ENCODE assay signal across 7 mouse cellular contexts in the genomic region with DNA sequence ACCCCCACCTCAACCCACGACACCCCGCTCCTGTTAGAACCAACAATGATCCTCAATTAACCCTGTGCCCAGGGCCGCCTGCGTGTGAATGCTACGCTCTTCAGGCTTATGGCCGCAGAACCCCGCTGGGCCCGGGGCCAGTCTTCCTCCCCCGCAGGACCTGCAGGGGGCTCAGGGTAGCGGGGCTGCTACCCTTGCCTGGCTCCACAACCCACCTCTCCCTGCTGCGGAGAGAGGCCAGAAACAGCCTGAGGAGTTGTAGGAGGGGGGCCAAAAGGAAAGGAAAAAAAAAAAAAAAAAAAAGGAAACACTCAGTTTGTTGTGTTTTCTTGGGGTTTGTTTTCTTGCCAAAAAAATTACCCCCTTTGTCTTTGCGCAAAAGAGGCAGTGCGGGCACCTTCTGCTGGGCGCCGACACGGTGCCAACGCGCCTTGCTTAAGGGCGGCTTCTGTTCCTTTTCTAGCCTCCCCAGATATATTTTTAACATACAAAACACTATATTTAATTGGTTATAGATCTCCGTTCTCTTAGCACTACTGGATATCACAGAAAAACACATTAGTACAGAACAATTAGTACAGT.
DNase-seq lines count a peak whose midpoint lies in the region; ATAC-seq lines count a peak whose summit lies in the region.

No protein-coding gene starts in this region.

- H3K9me3 ChIP-seq in neural tube, embryonic 11.5 days (ENCODE audit: control insufficient read depth, low read length), result no peaks in the 10 kb centered on the region
- no peaks in the 10 kb centered on the region for H3K9me3 ChIP-seq in hindbrain, embryonic 11.5 days (ENCODE audit: control insufficient read depth, low read length)
- no peaks in the 10 kb centered on the region for H3K9me3 ChIP-seq in midbrain, embryonic 13.5 days

- H3K4me1 ChIP-seq in neural tube, embryonic 11.5 days (ENCODE audit: control insufficient read depth, insufficient read depth, low read length), result peaks cover 7% of the 10 kb centered on the region
- H3K4me1 ChIP-seq in hindbrain, embryonic 11.5 days (replicated peaks; ENCODE audit: control insufficient read depth, insufficient read depth, low read length), result peaks cover 4% of the 10 kb centered on the region
- H3K4me1 ChIP-seq in midbrain, embryonic 13.5 days (replicated peaks), result peaks cover 47% of the 10 kb centered on the region

- H3K27me3 ChIP-seq in neural tube, embryonic 11.5 days (ENCODE audit: control insufficient read depth, insufficient read depth, low read length), result no peaks in the 10 kb centered on the region
- no peaks in the 10 kb centered on the region for H3K27me3 ChIP-seq in hindbrain, embryonic 11.5 days (ENCODE audit: control insufficient read depth, insufficient read depth, low read length)
- H3K27me3 ChIP-seq in midbrain, embryonic 13.5 days, result no peaks in the 10 kb centered on the region

- H3K36me3 ChIP-seq in neural tube, embryonic 11.5 days (ENCODE audit: control insufficient read depth, insufficient read depth, low read length), result no peaks in the 10 kb centered on the region
- no peaks in the 10 kb centered on the region for H3K36me3 ChIP-seq in hindbrain, embryonic 11.5 days (ENCODE audit: control insufficient read depth, insufficient read depth, low read length)
- H3K36me3 ChIP-seq in midbrain, embryonic 13.5 days, result no peaks in the 10 kb centered on the region

- 2% methylated on average over 20 of the region's 20 CpGs for WGBS in neural tube, embryonic 11.5 days
- 3% methylated on average over 20 of the region's 20 CpGs for WGBS in hindbrain, embryonic 11.5 days
- WGBS in midbrain, embryonic 13.5 days, result 2% methylated on average over 20 of the region's 20 CpGs

- H3K27ac ChIP-seq in neural tube, embryonic 11.5 days (ENCODE audit: low read depth, low read length), result 0 out of 2 replicates have a peak overlapping the region, but pooled peaks have one; percentile 11
- peak overlapping the region; percentile 58; the same call in 1 of the 2 replicates for H3K27ac ChIP-seq in hindbrain, embryonic 11.5 days (ENCODE audit: low read depth, low read length)
- H3K27ac ChIP-seq in midbrain, embryonic 13.5 days, result peak overlapping the region; percentile 90

- DNase-seq in neural tube, embryonic 11.5 days (ENCODE audit: low spot score), result peak; percentile 61
- DNase-seq in neural tube, embryonic 10.5 days (ENCODE audit: extremely low spot score, low spot score), result no peak
- peak; percentile 68 for DNase-seq in embryo, embryonic 11 days
- DNase-seq in hindbrain, embryonic 11.5 days (ENCODE audit: low spot score), result peak; percentile 56
- DNase-seq in ovary, postnatal 36 days (ENCODE audit: low spot score), result no peak
- no peak for DNase-seq in frontal cortex, adult 2 months (ENCODE audit: extremely low spot score in 1 of 2, low spot score in 1 of 2)

- H3K4me3 ChIP-seq in neural tube, embryonic 11.5 days (ENCODE audit: low read depth, low read length), result peak overlapping the region; percentile 35
- H3K4me3 ChIP-seq in hindbrain, embryonic 11.5 days (ENCODE audit: low read depth, low read length), result peak overlapping the region; percentile 35
- H3K4me3 ChIP-seq in midbrain, embryonic 13.5 days (replicated peaks), result peak overlapping the region; percentile 47

- ATAC-seq in neural tube, embryonic 11.5 days (ENCODE audit: insufficient read depth, low FRiP score, low TSS enrichment), result peak; percentile 75
- peak; percentile 71 for ATAC-seq in hindbrain, embryonic 11.5 days (ENCODE audit: low FRiP score)
- peak; percentile 77 for ATAC-seq in midbrain, embryonic 13.5 days

- peak overlapping the region; percentile 52 for H3K9ac ChIP-seq in neural tube, embryonic 11.5 days (ENCODE audit: low read length)
- H3K9ac ChIP-seq in hindbrain, embryonic 11.5 days (ENCODE audit: low read depth, low read length), result peak overlapping the region; percentile 54
- peak overlapping the region; percentile 70 for H3K9ac ChIP-seq in midbrain, embryonic 13.5 days (replicated peaks)

- peak overlapping the region; percentile 66 for H3K4me2 ChIP-seq in neural tube, embryonic 11.5 days (ENCODE audit: low read depth)
- H3K4me2 ChIP-seq in hindbrain, embryonic 11.5 days (replicated peaks; ENCODE audit: low read depth, low read length), result peak overlapping the region; percentile 68
- H3K4me2 ChIP-seq in midbrain, embryonic 13.5 days (replicated peaks), result peak overlapping the region; percentile 75

Comparison
In these comparisons a context has a peak if more than half of its experiments do, and no peak if none do; other contexts are left out.
1. DNase-seq: peak in neural tube, embryonic 11.5 days (single experiment), embryo, embryonic 11 days (single experiment) and hindbrain, embryonic 11.5 days (single experiment); none in neural tube, embryonic 10.5 days (single experiment), ovary, postnatal 36 days (single experiment) and frontal cortex, adult 2 months (0 of 2).
2. H3K27ac ChIP-seq: peak in every context shown above with its lines; median percentile 90 in midbrain, embryonic 13.5 days; 58 in hindbrain, embryonic 11.5 days; 11 in neural tube, embryonic 11.5 days.
3. Peak in every context shown above with its lines, with median percentiles within 50 percentile points of each other: ATAC-seq, H3K4me2 ChIP-seq, H3K4me3 ChIP-seq and H3K9ac ChIP-seq.